Mouse (Mus musculus): ENCODE measurements at regions not wholly inside any gene's neighbourhood (a gene's known extent, or its start where the extent isn't known, plus 50 kb on each side); places are given as distances from the start of the nearest gene placed in this dataset.

GRCm38 (mm10) chr16:72152920-72153319, 155.2 kb upstream of the Robo1 start:
- H3K9ac ChIP-seq (ENCODE audit: low read length) = no peak overlapping the region
- H3K4me1 ChIP-seq (ENCODE audit: control insufficient read depth, insufficient read depth, low read length) = no peaks in the 10 kb centered on the region
- no peaks in the 10 kb centered on the region for H3K36me3 ChIP-seq (ENCODE audit: control insufficient read depth, insufficient read depth, low read length)
- no peak for ATAC-seq (ENCODE audit: insufficient read depth, low FRiP score)
- H3K4me3 ChIP-seq (replicated peaks; ENCODE audit: low read length) = no peak overlapping the region
- no peak overlapping the region for H3K4me2 ChIP-seq (ENCODE audit: low read depth, low read length)
- no peaks in the 10 kb centered on the region for H3K9me3 ChIP-seq (replicated peaks; ENCODE audit: control insufficient read depth, low read length)
- WGBS = 90% methylated on average over 2 of the region's 2 CpGs
- H3K27me3 ChIP-seq (ENCODE audit: control insufficient read depth, insufficient read depth, low read length) = no peaks in the 10 kb centered on the region
- no peak overlapping the region for H3K27ac ChIP-seq (ENCODE audit: low read length)

- Histone ChIP-seq H3K27me3 (ENCODE audit: control insufficient read depth, insufficient read depth, low read length) (no peaks in the 10 kb centered on the region), H3K4me1 (ENCODE audit: control insufficient read depth, insufficient read depth, low read length) (no peaks in the 10 kb centered on the region), H3K9ac (ENCODE audit: low read length) (no peak overlapping the region), H3K27ac (ENCODE audit: low read length) (no peak overlapping the region), H3K4me3 (replicated peaks; ENCODE audit: low read length) (no peak overlapping the region), H3K9me3 (replicated peaks; ENCODE audit: control insufficient read depth, low read length) (no peaks in the 10 kb centered on the region), H3K4me2 (ENCODE audit: low read depth, low read length) (no peak overlapping the region), H3K36me3 (ENCODE audit: control insufficient read depth, insufficient read depth, low read length) (no peaks in the 10 kb centered on the region)
- 82% methylated on average over 14 of the region's 14 CpGs for WGBS
- ATAC-seq (ENCODE audit: insufficient read depth, low FRiP score) = no peak
Measured at GRCm38 (mm10) chr16:72157913-72158312, 150.2 kb upstream of the Robo1 start.

GRCm38 (mm10) chr16:72159411-72159810, 148.7 kb upstream of the Robo1 start:
- Histone ChIP-seq H3K36me3 (ENCODE audit: control insufficient read depth, insufficient read depth, low read length) (no peaks in the 10 kb centered on the region), H3K4me1 (ENCODE audit: control insufficient read depth, insufficient read depth, low read length) (no peaks in the 10 kb centered on the region), H3K4me2 (ENCODE audit: low read depth, low read length) (no peak overlapping the region), H3K4me3 (replicated peaks; ENCODE audit: low read length) (no peak overlapping the region), H3K9me3 (replicated peaks; ENCODE audit: control insufficient read depth, low read length) (no peaks in the 10 kb centered on the region), H3K27me3 (ENCODE audit: control insufficient read depth, insufficient read depth, low read length) (no peaks in the 10 kb centered on the region), H3K9ac (ENCODE audit: low read length) (no peak overlapping the region), H3K27ac (ENCODE audit: low read length) (no peak overlapping the region)
- WGBS = 84% methylated on average over 4 of the region's 4 CpGs
- no peak for ATAC-seq (ENCODE audit: insufficient read depth, low FRiP score)

GRCm38 (mm10) chr16:72175727-72176126, 132.4 kb upstream of the Robo1 start:
- H3K27me3 ChIP-seq (ENCODE audit: control insufficient read depth, insufficient read depth, low read length) = no peaks in the 10 kb centered on the region
- no peak overlapping the region for H3K4me2 ChIP-seq (ENCODE audit: low read depth, low read length)
- 70% methylated on average over 5 of the region's 5 CpGs for WGBS
- H3K9ac ChIP-seq (ENCODE audit: low read length) = no peak overlapping the region
- ATAC-seq (ENCODE audit: insufficient read depth, low FRiP score) = no peak
- H3K36me3 ChIP-seq (ENCODE audit: control insufficient read depth, insufficient read depth, low read length) = no peaks in the 10 kb centered on the region
- H3K27ac ChIP-seq (ENCODE audit: low read length) = no peak overlapping the region
- no peaks in the 10 kb centered on the region for H3K4me1 ChIP-seq (ENCODE audit: control insufficient read depth, insufficient read depth, low read length)
- H3K9me3 ChIP-seq (replicated peaks; ENCODE audit: control insufficient read depth, low read length) = no peaks in the 10 kb centered on the region
- H3K4me3 ChIP-seq (replicated peaks; ENCODE audit: low read length) = no peak overlapping the region

- no peak overlapping the region for H3K9ac ChIP-seq (ENCODE audit: low read length)
- no peaks in the 10 kb centered on the region for H3K27me3 ChIP-seq (ENCODE audit: control insufficient read depth, insufficient read depth, low read length)
- H3K9me3 ChIP-seq (replicated peaks; ENCODE audit: control insufficient read depth, low read length) = no peaks in the 10 kb centered on the region
- H3K27ac ChIP-seq (ENCODE audit: low read length) = no peak overlapping the region
- ATAC-seq (ENCODE audit: insufficient read depth, low FRiP score) = no peak
- no peak overlapping the region for H3K4me2 ChIP-seq (ENCODE audit: low read depth, low read length)
- 9% methylated on average over 1 of the region's 1 CpGs for WGBS
- no peaks in the 10 kb centered on the region for H3K36me3 ChIP-seq (ENCODE audit: control insufficient read depth, insufficient read depth, low read length)
- H3K4me3 ChIP-seq (replicated peaks; ENCODE audit: low read length) = no peak overlapping the region
- no peaks in the 10 kb centered on the region for H3K4me1 ChIP-seq (ENCODE audit: control insufficient read depth, insufficient read depth, low read length)
Measured at GRCm38 (mm10) chr16:72194320-72194719, 113.8 kb upstream of the Robo1 start.

GRCm38 (mm10) chr16:72215360-72216013, 92.6 kb upstream of the Robo1 start:
- H3K27me3 ChIP-seq (ENCODE audit: control insufficient read depth, insufficient read depth, low read length) = no peaks in the 10 kb centered on the region
- H3K36me3 ChIP-seq (ENCODE audit: control insufficient read depth, insufficient read depth, low read length) = no peaks in the 10 kb centered on the region
- no peaks in the 10 kb centered on the region for H3K4me1 ChIP-seq (ENCODE audit: control insufficient read depth, insufficient read depth, low read length)
- H3K4me2 ChIP-seq (ENCODE audit: low read depth, low read length) = peak overlapping the region; percentile 50
- 31% methylated on average over 15 of the region's 15 CpGs for WGBS
- H3K9ac ChIP-seq (ENCODE audit: low read length) = peak overlapping the region; percentile 54; the same call in 1 of the 2 replicates
- H3K4me3 ChIP-seq (replicated peaks; ENCODE audit: low read length) = peak overlapping the region; percentile 30
- no peaks in the 10 kb centered on the region for H3K9me3 ChIP-seq (replicated peaks; ENCODE audit: control insufficient read depth, low read length)
- no peak for ATAC-seq (ENCODE audit: insufficient read depth, low FRiP score)
- H3K27ac ChIP-seq (ENCODE audit: low read length) = no peak overlapping the region

GRCm38 (mm10) chr16:72218021-72218420, 90.1 kb upstream of the Robo1 start:
- H3K4me1 ChIP-seq (ENCODE audit: control insufficient read depth, insufficient read depth, low read length) = no peaks in the 10 kb centered on the region
- peak overlapping the region; percentile 6; the same call in 1 of the 2 replicates for H3K4me2 ChIP-seq (ENCODE audit: low read depth, low read length)
- WGBS = under 1% methylated on average over 3 of the region's 3 CpGs
- ATAC-seq (ENCODE audit: insufficient read depth, low FRiP score) = no peak
- H3K27me3 ChIP-seq (ENCODE audit: control insufficient read depth, insufficient read depth, low read length) = no peaks in the 10 kb centered on the region
- no peak overlapping the region for H3K9ac ChIP-seq (ENCODE audit: low read length)
- no peak overlapping the region for H3K4me3 ChIP-seq (replicated peaks; ENCODE audit: low read length)
- H3K36me3 ChIP-seq (ENCODE audit: control insufficient read depth, insufficient read depth, low read length) = no peaks in the 10 kb centered on the region
- no peaks in the 10 kb centered on the region for H3K9me3 ChIP-seq (replicated peaks; ENCODE audit: control insufficient read depth, low read length)
- H3K27ac ChIP-seq (ENCODE audit: low read length) = no peak overlapping the region

GRCm38 (mm10) chr16:72221912-72222502, 86.1 kb upstream of the Robo1 start:
- Histone ChIP-seq H3K4me2 (ENCODE audit: low read depth, low read length) (no peak overlapping the region), H3K36me3 (ENCODE audit: control insufficient read depth, insufficient read depth, low read length) (no peaks in the 10 kb centered on the region), H3K27me3 (ENCODE audit: control insufficient read depth, insufficient read depth, low read length) (no peaks in the 10 kb centered on the region), H3K4me1 (ENCODE audit: control insufficient read depth, insufficient read depth, low read length) (no peaks in the 10 kb centered on the region), H3K4me3 (replicated peaks; ENCODE audit: low read length) (no peak overlapping the region), H3K27ac (ENCODE audit: low read length) (no peak overlapping the region), H3K9me3 (replicated peaks; ENCODE audit: control insufficient read depth, low read length) (no peaks in the 10 kb centered on the region), H3K9ac (ENCODE audit: low read length) (no peak overlapping the region)
- 45% methylated on average over 3 of the region's 3 CpGs for WGBS
- ATAC-seq (ENCODE audit: insufficient read depth, low FRiP score) = no peak

GRCm38 (mm10) chr16:72223860-72224259, 84.2 kb upstream of the Robo1 start:
- H3K4me3 ChIP-seq (replicated peaks; ENCODE audit: low read length) = no peak overlapping the region
- no peak overlapping the region for H3K4me2 ChIP-seq (ENCODE audit: low read depth, low read length)
- H3K9me3 ChIP-seq (replicated peaks; ENCODE audit: control insufficient read depth, low read length) = no peaks in the 10 kb centered on the region
- no peaks in the 10 kb centered on the region for H3K4me1 ChIP-seq (ENCODE audit: control insufficient read depth, insufficient read depth, low read length)
- ATAC-seq (ENCODE audit: insufficient read depth, low FRiP score) = no peak
- H3K27me3 ChIP-seq (ENCODE audit: control insufficient read depth, insufficient read depth, low read length) = no peaks in the 10 kb centered on the region
- no peak overlapping the region for H3K27ac ChIP-seq (ENCODE audit: low read length)
- no peak overlapping the region for H3K9ac ChIP-seq (ENCODE audit: low read length)
- no peaks in the 10 kb centered on the region for H3K36me3 ChIP-seq (ENCODE audit: control insufficient read depth, insufficient read depth, low read length)
- 71% methylated on average over 3 of the region's 3 CpGs for WGBS

Measured in stomach, embryonic 16.5 days (tissue).